Mouse (Mus musculus): Measurements from ENCODE around the gene Kirrel2. TPM values are rescaled to one million over a fixed set of nuclear protein-coding genes. Genes with fewer than 3 reads are reported as not detected.

Kirrel2 gene
- polyA plus RNA-seq, 1 experiment from 2014 or later: 2.0 TPM

DNA sequence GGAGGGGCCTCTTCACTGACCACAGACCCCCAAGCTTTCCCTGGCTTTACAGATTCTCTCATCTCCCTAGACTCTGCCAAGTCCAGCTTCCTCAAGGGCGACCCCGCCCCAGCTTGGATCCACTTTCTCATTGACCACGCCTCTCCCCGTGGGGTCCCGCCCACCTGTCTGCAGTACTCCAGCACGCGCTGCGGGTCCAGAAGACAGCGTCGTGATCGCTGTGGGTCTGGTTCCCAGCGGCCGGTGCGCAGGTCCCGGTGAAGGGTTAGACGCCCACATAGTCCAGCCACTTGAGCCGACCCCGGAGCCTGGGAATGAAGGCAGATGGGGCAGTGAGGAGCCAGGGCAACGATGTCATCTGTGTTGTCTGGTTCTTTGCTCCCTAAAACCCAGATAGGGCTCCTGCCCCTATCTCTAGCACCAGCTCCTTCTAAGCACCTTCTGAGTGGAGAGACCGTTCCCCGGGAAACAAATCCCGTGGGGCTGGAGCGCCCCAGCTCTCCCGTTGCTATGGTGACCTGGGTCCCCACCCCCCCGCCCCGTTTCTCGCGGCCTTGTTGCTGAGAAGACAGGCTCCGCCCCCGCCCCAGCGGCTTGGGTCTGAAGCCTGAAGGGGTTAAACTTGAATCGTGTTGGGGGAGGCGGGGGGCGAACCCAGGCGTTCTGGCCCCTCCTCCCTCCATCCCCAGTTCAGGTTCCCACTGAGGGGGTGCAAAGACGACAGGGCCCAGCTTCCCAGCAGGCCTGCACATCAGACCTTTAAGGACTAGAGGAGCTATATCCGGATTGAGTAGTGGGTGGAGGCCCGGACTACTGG lies 13.1 kb downstream of the Kirrel2 start:
- peaks cover 21% of the 10 kb centered on the region for H3K4me1 ChIP-seq (replicated peaks)
- H3K9me3 ChIP-seq: no peaks in the 10 kb centered on the region
- ATAC-seq: peak; percentile 27
- peak overlapping the region; percentile 69 for H3K4me3 ChIP-seq (replicated peaks)
- H3K4me2 ChIP-seq (replicated peaks): peak overlapping the region; percentile 93
- 2% methylated on average over 38 of the region's 38 CpGs for WGBS
- no peaks in the 10 kb centered on the region for H3K36me3 ChIP-seq
- H3K27ac ChIP-seq: no peak overlapping the region
- H3K27me3 ChIP-seq (replicated peaks): peaks cover 8% of the 10 kb centered on the region
- peak overlapping the region; percentile 60 for H3K9ac ChIP-seq

GRCm38 (mm10) chr7:30443696-30444095 lies 13.8 kb downstream of the Kirrel2 start:
- Histone ChIP-seq H3K4me3 (replicated peaks) (peak overlapping the region; percentile 69), H3K36me3 (no peaks in the 10 kb centered on the region), H3K9ac (no peak overlapping the region), H3K4me1 (replicated peaks) (peaks cover 21% of the 10 kb centered on the region), H3K27me3 (replicated peaks) (peaks cover 8% of the 10 kb centered on the region), H3K9me3 (no peaks in the 10 kb centered on the region), H3K4me2 (replicated peaks) (peak overlapping the region; percentile 93), H3K27ac (no peak overlapping the region)
- no peak for ATAC-seq
- WGBS: 23% methylated on average over 9 of the region's 9 CpGs

DNA sequence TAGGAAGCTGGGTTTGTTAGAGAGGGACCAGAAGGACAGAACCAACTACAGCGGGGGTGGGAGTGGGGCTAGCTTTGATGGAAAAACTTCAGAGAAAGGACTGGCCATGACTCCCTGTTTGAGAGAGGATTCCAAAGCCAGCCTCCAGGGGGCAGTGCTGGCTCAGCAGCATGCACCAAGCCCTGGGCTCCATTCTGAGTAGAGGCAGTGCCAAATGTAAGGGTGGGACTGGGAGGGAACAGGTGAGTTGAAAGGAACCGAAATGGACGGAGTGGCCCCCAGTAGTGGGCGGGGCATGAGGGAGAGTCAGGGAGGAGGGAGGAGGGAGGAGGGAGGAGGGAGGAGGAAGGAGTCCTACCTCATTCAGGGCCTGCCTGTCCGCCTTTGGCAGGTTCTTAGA lies 16.8 kb downstream of the Kirrel2 start:
- WGBS: 29% methylated on average over 4 of the region's 5 CpGs

DNA sequence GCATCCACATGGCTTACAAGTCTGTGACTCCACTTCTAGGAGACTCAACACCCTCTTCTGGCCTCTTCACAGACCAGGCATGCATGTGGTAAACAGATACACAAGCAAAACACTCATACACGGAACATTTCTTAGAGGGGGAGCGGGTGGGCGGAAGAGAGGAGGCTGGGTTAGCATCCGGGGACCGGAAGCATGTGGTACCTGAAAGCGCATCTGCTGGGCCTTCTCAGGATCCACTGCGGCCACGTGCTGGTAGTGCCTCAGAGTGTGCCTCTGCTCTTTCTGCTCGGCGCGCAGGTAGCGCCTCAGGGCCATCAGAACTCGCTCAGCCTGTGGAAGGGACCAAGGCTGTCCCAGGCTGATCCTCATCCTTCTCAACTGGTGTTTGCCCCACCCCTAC lies 17.8 kb downstream of the Kirrel2 start:
- Histone ChIP-seq H3K9ac (no peak overlapping the region), H3K27ac (no peak overlapping the region), H3K4me2 (replicated peaks) (no peak overlapping the region), H3K36me3 (no peaks in the 10 kb centered on the region), H3K4me3 (replicated peaks) (no peak overlapping the region), H3K9me3 (no peaks in the 10 kb centered on the region), H3K27me3 (replicated peaks) (peaks cover 9% of the 10 kb centered on the region), H3K4me1 (replicated peaks) (peaks cover 14% of the 10 kb centered on the region)
- WGBS: 78% methylated on average over 13 of the region's 13 CpGs
- no peak for ATAC-seq

More for the DNA sequence above, 16.8 kb downstream of the Kirrel2 start:
- Histone ChIP-seq H3K9me3 (no peaks in the 10 kb centered on the region), H3K9ac (no peak overlapping the region), H3K36me3 (no peaks in the 10 kb centered on the region), H3K27me3 (replicated peaks) (peaks cover 11% of the 10 kb centered on the region), H3K27ac (no peak overlapping the region), H3K4me1 (replicated peaks) (peaks cover 21% of the 10 kb centered on the region), H3K4me2 (replicated peaks) (no peak overlapping the region), H3K4me3 (replicated peaks) (no peak overlapping the region)
- peak; percentile 26; the same call in 1 of the 2 replicates for ATAC-seq

DNA sequence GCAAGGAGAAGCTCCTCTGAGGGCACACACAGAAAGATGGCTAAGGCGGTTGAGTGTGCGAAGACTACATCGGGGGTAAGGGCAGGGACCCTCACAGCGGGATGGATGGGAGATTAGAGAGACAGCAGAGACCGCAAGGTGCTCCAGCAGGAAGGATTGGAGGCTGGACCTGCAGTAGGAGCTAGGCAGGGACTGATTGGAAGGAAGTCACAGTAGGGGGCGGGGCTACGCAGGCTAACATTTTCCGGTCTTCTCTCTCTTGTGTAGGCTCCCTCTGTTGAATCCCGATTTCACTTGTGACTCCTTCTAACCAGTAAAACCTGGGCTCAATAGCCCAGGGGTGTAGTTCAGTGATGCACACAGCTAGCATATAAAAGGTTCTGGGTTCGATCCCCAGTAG lies 20.6 kb downstream of the Kirrel2 start:
- Histone ChIP-seq H3K4me2 (replicated peaks) (no peak overlapping the region), H3K27ac (no peak overlapping the region), H3K9me3 (no peaks in the 10 kb centered on the region), H3K4me3 (replicated peaks) (no peak overlapping the region), H3K4me1 (replicated peaks) (peaks cover 3% of the 10 kb centered on the region; the same call in 1 of the 2 replicates), H3K36me3 (no peaks in the 10 kb centered on the region), H3K27me3 (replicated peaks) (peaks cover 4% of the 10 kb centered on the region; the same call in 1 of the 2 replicates), H3K9ac (no peak overlapping the region)
- ATAC-seq: no peak
- WGBS: 29% methylated on average over 10 of the region's 10 CpGs

DNA sequence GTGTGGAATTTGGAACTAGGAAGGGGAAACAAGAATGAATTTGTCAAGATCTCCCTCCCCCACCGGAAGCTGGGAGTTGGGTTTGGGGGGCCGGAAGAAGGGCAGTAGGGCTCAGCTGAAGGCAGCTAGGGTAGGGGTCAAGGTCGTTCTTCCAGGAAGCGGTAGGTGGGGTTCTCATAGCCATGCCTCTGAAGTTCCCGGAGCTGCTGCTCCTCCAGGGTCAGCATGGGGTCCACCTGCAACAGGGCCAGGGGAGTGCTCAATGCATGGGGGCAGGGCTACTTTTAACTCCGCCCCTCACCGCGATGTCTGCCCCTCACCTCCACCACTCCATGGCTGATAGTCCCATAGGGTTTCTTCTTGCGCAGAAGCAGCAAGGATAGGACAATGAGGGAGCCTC lies 22.3 kb downstream of the Kirrel2 start:
- Histone ChIP-seq H3K4me3 (replicated peaks) (no peak overlapping the region), H3K27ac (no peak overlapping the region), H3K4me1 (replicated peaks) (peaks cover 3% of the 10 kb centered on the region; the same call in 1 of the 2 replicates), H3K9me3 (no peaks in the 10 kb centered on the region), H3K4me2 (replicated peaks) (no peak overlapping the region), H3K9ac (no peak overlapping the region), H3K27me3 (replicated peaks) (peaks cover 4% of the 10 kb centered on the region; the same call in 1 of the 2 replicates), H3K36me3 (no peaks in the 10 kb centered on the region)
- WGBS: 45% methylated on average over 9 of the region's 9 CpGs
- ATAC-seq: no peak

DNA sequence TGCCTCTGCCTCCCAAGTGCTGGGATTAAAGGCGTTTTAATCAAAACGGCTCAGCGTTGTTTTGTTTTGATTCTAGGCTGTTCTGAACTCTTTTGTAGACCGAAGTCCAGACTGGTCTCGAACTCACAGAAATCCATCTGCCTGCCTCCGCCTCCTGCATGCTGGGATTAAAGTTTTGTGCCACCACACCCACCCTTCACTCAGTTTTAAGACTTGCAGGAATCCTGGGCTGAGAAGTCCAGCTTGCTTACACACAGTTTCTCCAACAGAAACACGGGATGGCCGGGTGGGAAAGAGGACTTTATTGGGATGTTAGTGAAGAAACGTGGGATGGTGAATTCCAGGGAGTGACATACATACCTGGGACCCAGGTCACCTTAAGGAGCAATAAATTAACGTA lies 22.8 kb downstream of the Kirrel2 start:
- peaks cover 4% of the 10 kb centered on the region; the same call in 1 of the 2 replicates for H3K27me3 ChIP-seq (replicated peaks)
- H3K4me2 ChIP-seq (replicated peaks): no peak overlapping the region
- WGBS: 68% methylated on average over 10 of the region's 10 CpGs
- ATAC-seq: no peak
- H3K4me3 ChIP-seq (replicated peaks): no peak overlapping the region
- no peaks in the 10 kb centered on the region for H3K36me3 ChIP-seq
- peaks cover 3% of the 10 kb centered on the region; the same call in 1 of the 2 replicates for H3K4me1 ChIP-seq (replicated peaks)
- no peak overlapping the region for H3K9ac ChIP-seq
- no peaks in the 10 kb centered on the region for H3K9me3 ChIP-seq
- H3K27ac ChIP-seq: no peak overlapping the region

GRCm38 (mm10) chr7:30434238-30434637 lies 23.3 kb downstream of the Kirrel2 start:
- H3K36me3 ChIP-seq: no peaks in the 10 kb centered on the region
- H3K4me2 ChIP-seq (replicated peaks): no peak overlapping the region
- no peak overlapping the region for H3K9ac ChIP-seq
- H3K9me3 ChIP-seq: no peaks in the 10 kb centered on the region
- ATAC-seq: peak; percentile 68
- H3K4me1 ChIP-seq (replicated peaks): peaks cover 3% of the 10 kb centered on the region; the same call in 1 of the 2 replicates
- peaks cover 4% of the 10 kb centered on the region; the same call in 1 of the 2 replicates for H3K27me3 ChIP-seq (replicated peaks)
- no peak overlapping the region for H3K27ac ChIP-seq
- no peak overlapping the region for H3K4me3 ChIP-seq (replicated peaks)
- WGBS: 1% methylated on average over 10 of the region's 10 CpGs

DNA sequence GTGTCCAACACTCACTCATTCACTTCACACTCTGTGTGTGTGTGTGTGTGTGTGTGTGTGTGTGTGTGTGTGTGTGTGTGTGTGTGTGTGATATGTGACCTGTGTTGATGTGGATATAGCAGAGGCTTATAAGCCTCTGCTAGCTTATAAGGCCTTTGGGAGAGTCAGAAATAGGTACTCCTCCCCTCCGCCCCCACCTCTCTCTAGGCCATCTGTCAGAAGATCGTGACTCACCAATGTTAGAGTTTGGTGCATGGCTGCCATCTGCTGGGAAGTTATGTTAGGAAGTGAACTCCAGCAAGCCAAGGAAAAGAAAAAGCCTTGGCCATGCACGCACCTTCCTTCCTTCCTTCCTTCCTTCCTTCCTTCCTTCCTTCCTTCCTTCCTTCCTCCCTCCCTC lies 25.7 kb downstream of the Kirrel2 start:
- 6% methylated on average over 3 of the region's 3 CpGs for WGBS
- 0 out of 2 replicates have a peak, but pooled peaks cover 3% of the 10 kb centered on the region for H3K36me3 ChIP-seq
- H3K4me1 ChIP-seq (replicated peaks): peaks cover under 1% of the 10 kb centered on the region; the same call in 1 of the 2 replicates
- no peak overlapping the region for H3K9ac ChIP-seq
- no peak overlapping the region for H3K27ac ChIP-seq
- H3K9me3 ChIP-seq: no peaks in the 10 kb centered on the region; the same call in 1 of the 2 replicates
- H3K4me2 ChIP-seq (replicated peaks): no peak overlapping the region
- no peak overlapping the region for H3K4me3 ChIP-seq (replicated peaks)
- peaks cover 4% of the 10 kb centered on the region; the same call in 1 of the 2 replicates for H3K27me3 ChIP-seq (replicated peaks)
- 0 out of 2 replicates have a peak, but pooled peaks have one; percentile 24 for ATAC-seq

GRCm38 (mm10) chr7:30430191-30430590 lies 27.3 kb downstream of the Kirrel2 start:
- no peaks in the 10 kb centered on the region for H3K27me3 ChIP-seq (replicated peaks)
- no peak for ATAC-seq
- no peaks in the 10 kb centered on the region; the same call in 1 of the 2 replicates for H3K9me3 ChIP-seq
- H3K9ac ChIP-seq: no peak overlapping the region
- H3K36me3 ChIP-seq: peaks cover 4% of the 10 kb centered on the region; the same call in 1 of the 2 replicates
- no peak overlapping the region for H3K4me3 ChIP-seq (replicated peaks)
- H3K27ac ChIP-seq: no peak overlapping the region
- H3K4me2 ChIP-seq (replicated peaks): no peak overlapping the region
- WGBS: 58% methylated on average over 2 of the region's 2 CpGs
- no peaks in the 10 kb centered on the region for H3K4me1 ChIP-seq (replicated peaks)

GRCm38 (mm10) chr7:30429327-30429726 lies 28.2 kb downstream of the Kirrel2 start:
- Histone ChIP-seq H3K4me1 (replicated peaks) (no peaks in the 10 kb centered on the region), H3K9me3 (no peaks in the 10 kb centered on the region; the same call in 1 of the 2 replicates), H3K4me2 (replicated peaks) (no peak overlapping the region), H3K4me3 (replicated peaks) (no peak overlapping the region), H3K27me3 (replicated peaks) (no peaks in the 10 kb centered on the region), H3K9ac (no peak overlapping the region), H3K36me3 (peaks cover 4% of the 10 kb centered on the region; the same call in 1 of the 2 replicates), H3K27ac (no peak overlapping the region)
- ATAC-seq: no peak

- 36% methylated on average over 23 of the region's 23 CpGs for WGBS
- peaks cover 4% of the 10 kb centered on the region; the same call in 1 of the 2 replicates for H3K36me3 ChIP-seq
- H3K27ac ChIP-seq: peak overlapping the region; percentile 38; the same call in 1 of the 2 replicates
- ATAC-seq: no peak
- H3K9ac ChIP-seq: peak overlapping the region; percentile 53
- H3K4me3 ChIP-seq (replicated peaks): peak overlapping the region; percentile 52
- no peaks in the 10 kb centered on the region; the same call in 1 of the 2 replicates for H3K9me3 ChIP-seq
- peak overlapping the region; percentile 87 for H3K4me2 ChIP-seq (replicated peaks)
- no peaks in the 10 kb centered on the region for H3K27me3 ChIP-seq (replicated peaks)
- peaks cover 13% of the 10 kb centered on the region; the same call in 1 of the 2 replicates for H3K4me1 ChIP-seq (replicated peaks)
These were observed 34.3 kb downstream of the Kirrel2 start for GRCm38 (mm10) chr7:30423071-30423641.
